Mouse (Mus musculus) left cerebral cortex, postnatal 36 days (tissue): ENCODE results near the gene Stard13. TPM values are rescaled to one million over a fixed set of nuclear protein-coding genes. Genes with fewer than 3 reads are reported as not detected.

Experiments used
- DNase-seq, 2 experiments: peaks; one replicate each; pipeline ENCODE4 v3.0.0; 2021 to 2022; ENCODE audit warnings: low spot score in 2 of 2, mixed read lengths in 1 of 2
- intact Hi-C: fragments of 180-260 bp; cut with DNase I; formaldehyde crosslinking; loops from one replicate; pipeline ENCODE4 v1.15.1; 2025
- total RNA-seq, 2 experiments: library from RNA; stranded (reverse); gene quantifications; 2 replicates each; pipeline ENCODE4 v1.2.3; 2021

Stard13 gene
- total RNA-seq, 2 experiments from 2014 or later = 10.1 to 11.1 TPM

DNA sequence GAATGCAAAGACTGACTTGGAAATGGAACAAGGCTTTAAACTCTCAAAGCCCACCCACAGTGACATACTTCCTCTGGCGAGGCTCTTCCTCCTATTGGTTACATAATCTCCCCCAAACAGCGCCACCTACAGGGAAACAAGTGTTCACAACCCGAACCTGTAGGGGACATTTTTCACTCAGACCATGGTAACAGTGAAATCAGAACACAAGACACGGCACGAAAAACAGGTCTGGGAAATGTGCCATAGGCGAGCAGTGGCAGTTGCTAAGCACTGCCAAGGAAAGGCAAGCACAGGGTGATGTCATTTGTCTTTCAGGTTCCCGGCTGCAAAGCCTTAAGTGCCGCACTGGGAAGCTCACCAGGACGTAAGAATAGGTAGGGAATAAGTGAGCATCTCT lies 82.1 kb downstream of the Stard13 start:
- peak in 1 of 2 experiments; percentile 23 for DNase-seq
- intact Hi-C loops = no loop called here

GRCm38 (mm10) chr5:151149509-151149908 lies 84.1 kb downstream of the Stard13 start:
- intact Hi-C loops = loop anchor here (10.0 kb wide), 1 partner anchor 85 kb away; the partner anchor contains the start of gene Stard13
- no peak for DNase-seq

DNA sequence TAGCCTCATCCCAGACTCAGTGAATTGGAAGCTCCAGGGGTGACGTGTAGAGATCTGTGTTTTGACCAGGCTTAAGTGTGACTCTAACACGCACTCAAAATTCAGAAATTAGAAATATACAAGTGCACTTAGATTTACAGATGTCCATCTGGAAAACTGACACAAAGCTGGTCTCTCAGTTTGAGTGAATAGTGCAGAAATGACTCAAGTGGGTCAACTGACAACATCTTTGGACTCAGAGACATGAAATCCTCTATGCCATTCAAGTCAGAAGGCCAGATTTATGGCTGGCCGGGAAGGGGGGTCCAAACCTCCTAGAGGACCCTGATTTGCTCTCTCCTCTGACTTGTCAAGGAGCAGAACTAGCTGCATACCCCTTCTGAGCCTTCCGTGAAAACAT lies 85.6 kb downstream of the Stard13 start:
- DNase-seq = no peak
- intact Hi-C loops = loop anchor here (10.0 kb wide), 1 partner anchor 87 kb away; the partner anchor contains the start of gene Stard13

GRCm38 (mm10) chr5:151145807-151146206 lies 87.8 kb downstream of the Stard13 start:
- intact Hi-C loops = loop anchor here (10.0 kb wide), 1 partner anchor 89 kb away; the partner anchor contains the start of gene Stard13
- DNase-seq = no peak

DNA sequence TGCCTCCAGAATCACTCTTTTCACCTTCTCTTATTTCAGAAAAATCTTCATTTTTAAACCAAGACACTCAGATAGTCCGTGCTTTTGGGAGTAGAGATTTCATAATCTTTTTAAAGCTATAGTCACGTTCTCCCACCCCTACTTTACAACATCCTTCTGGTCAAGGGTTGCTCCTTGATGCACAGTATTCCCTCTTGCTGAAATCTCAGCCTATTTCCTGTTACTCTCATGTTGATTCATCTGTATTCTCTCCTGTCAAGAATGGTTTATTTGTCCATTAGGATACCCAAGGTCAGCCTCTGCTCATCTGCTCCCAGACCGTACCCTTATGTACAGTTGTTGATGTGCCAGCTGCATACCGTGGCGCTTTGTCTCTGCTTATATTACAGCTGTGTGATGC lies 89.7 kb downstream of the Stard13 start:
- no peak for DNase-seq
- intact Hi-C loops = loop anchor here (5.0 to 10.0 kb wide), 2 partner anchors 91 to 223 kb away; partner anchors contain the start of gene Stard13

DNA sequence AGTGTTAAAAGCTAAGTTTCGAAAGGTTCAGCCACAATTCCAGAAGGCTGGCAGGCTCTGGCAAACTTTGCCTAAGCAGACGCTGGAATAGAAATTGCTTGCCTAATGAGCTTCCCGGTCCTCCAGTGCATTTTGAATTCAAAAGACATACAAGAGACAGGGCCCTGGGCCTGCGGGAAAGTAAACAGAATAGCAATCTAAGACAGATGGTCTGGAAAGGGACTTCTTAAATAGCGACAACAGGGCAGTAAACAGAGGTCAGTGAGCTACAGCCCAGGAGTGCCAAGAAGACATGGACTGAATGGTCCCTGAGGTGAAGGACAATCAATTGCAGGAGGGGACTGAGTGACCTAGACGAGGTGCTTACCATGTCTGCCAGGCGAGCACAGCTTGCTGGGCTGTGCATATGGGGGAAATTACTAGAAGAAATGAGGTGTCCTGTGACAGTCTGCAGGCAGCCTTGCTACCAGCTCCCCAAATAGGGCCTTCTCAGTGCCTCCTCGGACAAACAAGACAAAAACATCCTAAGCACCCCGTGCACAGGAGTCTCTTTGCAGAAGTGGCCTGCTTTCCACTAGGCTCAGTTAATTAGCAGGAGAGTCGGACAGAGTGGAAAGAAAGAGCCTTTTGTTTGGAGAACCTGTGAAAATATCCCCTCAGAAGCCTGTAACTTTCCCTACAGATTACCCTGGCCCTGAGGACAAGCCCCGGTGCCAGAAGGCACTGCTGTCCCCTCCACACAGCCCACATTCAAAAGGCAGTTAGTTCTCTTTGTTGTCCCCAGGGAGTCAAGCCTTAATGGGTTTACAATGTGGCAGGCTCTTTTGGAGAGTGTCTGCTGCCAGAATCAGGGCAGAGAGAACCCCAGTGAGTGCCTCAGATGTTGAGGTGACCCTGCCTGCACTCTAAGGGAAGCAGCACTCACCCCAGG lies 90.7 kb downstream of the Stard13 start:
- DNase-seq = peak in 1 of 2 experiments; percentile 13
- intact Hi-C loops = loop anchor here (5.0 to 10.0 kb wide), 2 partner anchors 92 to 224 kb away; partner anchors contain the start of gene Stard13

GRCm38 (mm10) chr5:151142241-151142640 lies 91.4 kb downstream of the Stard13 start:
- DNase-seq = no peak
- intact Hi-C loops = loop anchor here (5.0 to 10.0 kb wide), 2 partner anchors 93 to 225 kb away; partner anchors contain the start of gene Stard13

- intact Hi-C loops = loop anchor here (10.0 kb wide), 1 partner anchor 463 kb away; the partner anchor contains the start of gene Pds5b
- no peak for DNase-seq
Observed at GRCm38 (mm10) chr5:151137901-151138300, 95.7 kb downstream of the Stard13 start.

DNA sequence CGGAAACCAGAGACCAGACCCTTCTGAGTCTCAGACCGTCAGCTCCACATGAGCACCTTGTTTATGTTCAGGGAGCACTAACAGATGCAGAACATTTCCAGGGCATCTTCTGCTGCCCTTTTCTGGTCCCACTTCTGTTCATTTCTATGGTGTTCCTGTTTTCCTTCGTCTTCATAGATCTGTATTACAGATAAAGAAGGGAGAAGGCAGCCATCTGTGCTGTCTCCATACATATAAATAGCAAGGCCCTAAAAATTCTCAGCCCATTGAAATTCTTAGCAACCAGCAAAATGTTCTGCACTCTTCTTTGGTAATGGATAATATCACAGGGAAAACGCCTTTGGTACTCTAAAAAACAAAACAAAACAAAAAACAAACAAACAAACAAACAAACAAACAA lies 96.3 kb downstream of the Stard13 start:
- intact Hi-C loops = loop anchor here (10.0 kb wide), 1 partner anchor 463 kb away; the partner anchor contains the start of gene Pds5b
- DNase-seq = no peak

DNA sequence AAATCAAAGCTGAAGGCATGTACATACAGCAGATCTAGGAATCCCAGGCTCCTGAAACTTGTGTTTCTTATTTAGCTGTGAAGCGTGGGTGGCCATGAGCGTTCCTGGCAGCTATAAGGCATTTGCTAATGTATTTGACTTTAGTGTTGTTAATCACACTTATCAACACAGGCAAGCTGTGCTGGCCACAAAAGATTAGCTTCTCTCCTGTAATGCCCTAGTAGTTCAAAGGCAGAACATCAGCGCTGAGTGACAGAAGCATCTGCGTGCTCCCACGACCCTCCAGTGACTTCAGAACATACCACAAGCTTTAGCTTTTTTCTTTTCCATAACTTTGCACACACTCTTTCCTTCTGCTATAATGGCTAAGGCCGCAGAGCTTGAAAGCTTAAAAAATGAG lies 97.7 kb downstream of the Stard13 start:
- intact Hi-C loops = loop anchor here (10.0 kb wide), 1 partner anchor 461 kb away; the partner anchor contains the start of gene Pds5b
- peak; percentile 22 to 39 for DNase-seq

- intact Hi-C loops = loop anchor here (10.0 kb wide), 1 partner anchor 460 kb away; the partner anchor contains the start of gene Pds5b
- DNase-seq = no peak
Observed at GRCm38 (mm10) chr5:151135078-151135826, 98.4 kb downstream of the Stard13 start.

DNA sequence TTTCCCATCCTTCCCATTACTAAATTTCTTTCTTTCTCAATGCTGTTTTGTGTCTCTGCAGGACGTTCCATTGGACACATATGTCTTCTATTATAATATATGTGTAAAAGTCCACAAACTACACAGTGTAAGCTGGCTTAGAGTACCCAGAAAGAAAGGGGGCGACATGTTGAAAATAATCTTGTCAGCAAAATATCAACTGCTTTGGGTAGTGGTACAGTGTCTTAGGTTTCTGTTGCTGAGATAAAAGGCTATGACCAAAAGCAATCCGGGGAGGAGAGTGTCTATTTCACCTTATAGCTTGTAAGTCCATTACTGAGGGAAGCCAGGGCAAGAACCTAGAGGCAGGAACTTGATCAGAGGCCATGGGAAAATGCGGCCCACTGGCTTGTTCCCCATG lies 99.4 kb downstream of the Stard13 start:
- intact Hi-C loops = loop anchor here (10.0 kb wide), 1 partner anchor 459 kb away; the partner anchor contains the start of gene Pds5b
- DNase-seq = no peak

GRCm38 (mm10) chr5:151133744-151134143 lies 99.9 kb downstream of the Stard13 start:
- intact Hi-C loops = loop anchor here (10.0 kb wide), 1 partner anchor 459 kb away; the partner anchor contains the start of gene Pds5b
- DNase-seq = no peak

DNA sequence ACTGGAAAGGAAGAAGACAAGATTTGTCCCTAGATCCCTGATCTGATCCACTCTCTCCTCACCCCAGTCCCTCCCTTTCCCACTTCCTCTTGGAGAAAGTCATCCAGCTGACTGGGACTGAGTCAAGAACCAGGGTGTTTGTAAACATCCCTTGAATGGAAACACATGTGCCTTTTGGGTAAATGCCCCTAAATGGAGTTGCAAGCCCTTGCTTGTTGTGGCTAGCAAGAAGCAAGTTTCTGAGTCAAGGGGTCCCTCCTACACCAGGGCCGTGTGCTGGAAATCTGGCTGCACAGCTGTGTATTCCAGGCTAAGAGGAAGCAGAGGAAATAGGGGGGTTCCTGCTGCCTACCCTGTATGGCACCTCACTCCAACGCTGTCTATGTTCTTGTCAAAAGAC lies 103.9 kb downstream of the Stard13 start:
- DNase-seq = no peak
- intact Hi-C loops = loop anchor here (10.0 kb wide), 1 partner anchor 455 kb away; the partner anchor contains the start of gene Pds5b

GRCm38 (mm10) chr5:151127298-151127717 lies 106.3 kb downstream of the Stard13 start:
- no peak for DNase-seq

GRCm38 (mm10) chr5:151126608-151127005 lies 107.0 kb downstream of the Stard13 start:
- DNase-seq = no peak
- intact Hi-C loops = no loop called here

More at GRCm38 (mm10) chr5:151127298-151127717, 106.3 kb downstream of the Stard13 start:
- intact Hi-C loops = no loop called here

GRCm38 (mm10) chr5:151125985-151126607 lies 107.5 kb downstream of the Stard13 start:
- DNase-seq = no peak
- intact Hi-C loops = no loop called here

- no peak for DNase-seq
- intact Hi-C loops = no loop called here
Observed at GRCm38 (mm10) chr5:151117846-151118245, 115.8 kb downstream of the Stard13 start.
